Comparison of ENCODE assay signal across 32 mouse cellular contexts in the genomic region with DNA sequence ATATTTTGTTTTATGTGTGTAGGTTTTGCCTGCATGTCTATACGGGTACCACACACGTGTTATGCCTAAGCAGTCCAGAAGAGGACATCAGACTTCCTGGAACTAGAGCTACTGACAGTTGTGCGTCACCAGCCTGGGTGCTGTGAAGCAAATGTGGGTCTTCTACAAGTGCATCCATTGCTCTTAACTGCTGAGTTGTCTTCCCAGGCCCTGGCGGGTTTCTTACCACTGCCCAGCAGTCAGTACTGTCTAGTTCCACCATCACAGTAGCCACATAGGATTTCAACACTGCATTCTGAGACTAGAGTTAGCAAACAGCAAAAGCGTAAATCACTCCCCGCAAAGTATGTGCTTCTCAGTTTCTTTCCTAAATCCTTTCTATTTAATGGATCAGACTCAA.
"Had no signal": no experiment of that assay in that cellular context is flagged by ENCODE, and none has a peak within 500 bp of the region (broad histone marks: within the 10 kb centered on the region; RNA-seq: fewer than 3 reads in every experiment).

No protein-coding gene starts in this region.

- H3K4me3 ChIP-seq: left cerebral cortex, adult 2 months; limb, embryonic 10.5 days; limb, embryonic 12.5 days; limb, embryonic 13.5 days; limb, embryonic 15.5 days; liver, embryonic 12.5 days; liver, embryonic 13.5 days; liver, embryonic 15.5 days; lung, embryonic 15.5 days; megakaryocyte, embryonic 14.5 days; midbrain, embryonic 10.5 days; midbrain, embryonic 12.5 days; midbrain, embryonic 13.5 days; midbrain, embryonic 15.5 days; myocyte; neural tube, embryonic 12.5 days had no signal

- H3K27ac ChIP-seq: left cerebral cortex, adult 2 months; limb, embryonic 10.5 days; limb, embryonic 12.5 days; limb, embryonic 13.5 days; limb, embryonic 15.5 days; liver, embryonic 12.5 days; liver, embryonic 13.5 days; liver, embryonic 14.5 days; liver, embryonic 15.5 days; lung, embryonic 15.5 days; macrophage; midbrain, embryonic 10.5 days; midbrain, embryonic 12.5 days; midbrain, embryonic 13.5 days; midbrain, embryonic 15.5 days; neural tube, embryonic 12.5 days had no signal

- DNase-seq: left cerebral cortex, postnatal 4 days; liver; liver, embryonic 13.5 days; liver, postnatal 0 days; lung, adult 18-20 months; lung, adult 2 months; lung, embryonic 14.5 days; lung, postnatal 10 days; lung, postnatal 14 days; lung, postnatal 36 days; lung, postnatal 4 days; midbrain, embryonic 14.5 days had no signal

- ATAC-seq: liver, embryonic 12.5 days; liver, postnatal 0 days; lung, postnatal 0 days; midbrain, embryonic 13.5 days; midbrain, embryonic 15.5 days; midbrain, embryonic 16.5 days had no signal

- H3K9me3 ChIP-seq: limb, embryonic 10.5 days; limb, embryonic 12.5 days; limb, embryonic 13.5 days; limb, embryonic 15.5 days; liver, embryonic 12.5 days; liver, embryonic 13.5 days; liver, embryonic 15.5 days; lung, embryonic 15.5 days; midbrain, embryonic 10.5 days; midbrain, embryonic 12.5 days; midbrain, embryonic 13.5 days; midbrain, embryonic 15.5 days; neural tube, embryonic 12.5 days had no signal

- H3K9ac ChIP-seq: limb, embryonic 12.5 days; limb, embryonic 13.5 days; limb, embryonic 15.5 days; liver, embryonic 12.5 days; liver, embryonic 13.5 days; liver, embryonic 14.5 days; liver, embryonic 15.5 days; liver, postnatal 0 days; lung, embryonic 14.5 days; lung, embryonic 15.5 days; midbrain, embryonic 12.5 days; midbrain, embryonic 13.5 days; midbrain, embryonic 15.5 days; neural tube, embryonic 12.5 days had no signal

- H3K36me3 ChIP-seq: limb, embryonic 10.5 days; limb, embryonic 12.5 days; limb, embryonic 13.5 days; limb, embryonic 15.5 days; liver, embryonic 12.5 days; liver, embryonic 13.5 days; liver, embryonic 15.5 days; lung, embryonic 15.5 days; midbrain, embryonic 10.5 days; midbrain, embryonic 12.5 days; midbrain, embryonic 13.5 days; midbrain, embryonic 15.5 days; neural tube, embryonic 12.5 days had no signal

- H3K4me1 ChIP-seq: liver, embryonic 12.5 days; liver, embryonic 13.5 days; liver, embryonic 15.5 days; megakaryocyte, embryonic 14.5 days; midbrain, embryonic 12.5 days; midbrain, embryonic 13.5 days had no signal

- H3K4me2 ChIP-seq: limb, embryonic 12.5 days; limb, embryonic 13.5 days; limb, embryonic 15.5 days; liver, embryonic 11.5 days; liver, embryonic 12.5 days; liver, embryonic 13.5 days; liver, embryonic 15.5 days; lung, embryonic 14.5 days; lung, embryonic 15.5 days; midbrain, embryonic 12.5 days; midbrain, embryonic 13.5 days; midbrain, embryonic 15.5 days; neural tube, embryonic 12.5 days had no signal

- H3K27me3 ChIP-seq: limb, embryonic 12.5 days; limb, embryonic 13.5 days; limb, embryonic 15.5 days; liver, embryonic 12.5 days; liver, embryonic 13.5 days; liver, embryonic 15.5 days; lung, embryonic 15.5 days; megakaryocyte, embryonic 14.5 days; midbrain, embryonic 15.5 days; neural tube, embryonic 12.5 days had no signal
